Comparison of ENCODE assay signal across 8 mouse cellular contexts in genomic region chr19:10948416-10948815, GRCm38 (mm10). TPM values are rescaled to one million over a fixed set of nuclear protein-coding genes. Genes with fewer than 3 reads are reported as not detected.
DNase-seq lines count a peak whose midpoint lies in the region; ATAC-seq and TF ChIP-seq lines count a peak whose summit lies in the region.

No protein-coding gene starts in this region.

- no peak for ATAC-seq in G1E (ENCODE audit: extremely low read depth, insufficient number of reproducible peaks, low FRiP score, poor library complexity, severe bottlenecking)
- ATAC-seq in embryonic facial prominence, embryonic 13.5 days (ENCODE audit: insufficient number of reproducible peaks, insufficient read depth, low FRiP score, low TSS enrichment, low read depth) = no peak
- ATAC-seq in intestine, embryonic 15.5 days = no peak
- no peak; the same call in 1 of the 2 replicates for ATAC-seq in midbrain, embryonic 16.5 days

- intact Hi-C loops in left cerebral cortex, adult 2 months (cut with DNase I) = no loop called here

- peak overlapping the region; percentile 91 for H3K9ac ChIP-seq in embryonic facial prominence, embryonic 13.5 days
- H3K9ac ChIP-seq in intestine, embryonic 15.5 days = peak overlapping the region; percentile 83
- H3K9ac ChIP-seq in midbrain, embryonic 16.5 days (ENCODE audit: low read depth, low read length) = peak overlapping the region; percentile 85

- H3K27ac ChIP-seq in left cerebral cortex, adult 2 months = no peak overlapping the region
- H3K27ac ChIP-seq in embryonic facial prominence, embryonic 13.5 days = no peak overlapping the region
- H3K27ac ChIP-seq in intestine, embryonic 15.5 days = 0 out of 2 replicates have a peak overlapping the region, but pooled peaks have one; percentile 4
- H3K27ac ChIP-seq in midbrain, embryonic 16.5 days (ENCODE audit: low read length) = no peak overlapping the region

- TF ChIP-seq CTCF in left cerebral cortex, adult 2 months (IDR thresholded peaks at IDR 0.05) = no peak
- no peak for TF ChIP-seq CTCF in G1E (IDR thresholded peaks at IDR 0.05; ENCODE audit: low read depth, low read length)

- H3K4me1 ChIP-seq in G1E (ENCODE audit: insufficient read depth, low read depth, low read length) = peaks cover 28% of the 10 kb centered on the region
- H3K4me1 ChIP-seq in embryonic facial prominence, embryonic 13.5 days = peaks cover 34% of the 10 kb centered on the region
- peaks cover 25% of the 10 kb centered on the region for H3K4me1 ChIP-seq in intestine, embryonic 15.5 days (replicated peaks)
- peaks cover 28% of the 10 kb centered on the region for H3K4me1 ChIP-seq in midbrain, embryonic 16.5 days (ENCODE audit: control insufficient read depth, insufficient read depth, low read length)

- H3K4me2 ChIP-seq in embryonic facial prominence, embryonic 13.5 days = peak overlapping the region; percentile 100
- peak overlapping the region; percentile 83 for H3K4me2 ChIP-seq in intestine, embryonic 15.5 days (replicated peaks)
- peak overlapping the region; percentile 100 for H3K4me2 ChIP-seq in midbrain, embryonic 16.5 days (ENCODE audit: low read length)

- H3K9me3 ChIP-seq in G1E (replicated peaks) = no peaks in the 10 kb centered on the region
- H3K9me3 ChIP-seq in embryonic facial prominence, embryonic 13.5 days = no peaks in the 10 kb centered on the region
- no peaks in the 10 kb centered on the region for H3K9me3 ChIP-seq in intestine, embryonic 15.5 days
- no peaks in the 10 kb centered on the region for H3K9me3 ChIP-seq in midbrain, embryonic 16.5 days (replicated peaks; ENCODE audit: control insufficient read depth, low read length, poor library complexity, severe bottlenecking)

- H3K27me3 ChIP-seq in G1E (ENCODE audit: insufficient read depth, low read length) = peaks cover 15% of the 10 kb centered on the region
- H3K27me3 ChIP-seq in embryonic facial prominence, embryonic 13.5 days = no peaks in the 10 kb centered on the region
- no peaks in the 10 kb centered on the region for H3K27me3 ChIP-seq in intestine, embryonic 15.5 days (replicated peaks)
- H3K27me3 ChIP-seq in midbrain, embryonic 16.5 days (ENCODE audit: control insufficient read depth, insufficient read depth, low read depth, low read length) = no peaks in the 10 kb centered on the region

- peak overlapping the region; percentile 84 for H3K4me3 ChIP-seq in left cerebral cortex, adult 2 months
- H3K4me3 ChIP-seq in G1E (ENCODE audit: low read depth, low read length) = peak overlapping the region; percentile 89
- peak overlapping the region; percentile 69 for H3K4me3 ChIP-seq in embryonic facial prominence, embryonic 13.5 days
- peak overlapping the region; percentile 56 for H3K4me3 ChIP-seq in intestine, embryonic 15.5 days (replicated peaks)
- peak overlapping the region; percentile 69 for H3K4me3 ChIP-seq in midbrain, embryonic 16.5 days (ENCODE audit: low read depth, low read length)

- peak in 1 of 2 experiments; percentile 24 for DNase-seq in left cerebral cortex, adult 2 months (ENCODE audit: extremely low spot score in 1 of 2, low spot score in 2 of 2)
- no peak for DNase-seq in left cerebral cortex, adult 8-10 months (ENCODE audit: low spot score in 2 of 2)
- no peak for DNase-seq in G1E (ENCODE audit: low spot score)
- DNase-seq in frontal cortex, postnatal 25 days (ENCODE audit: low spot score in 2 of 2) = no peak
- DNase-seq in layer of hippocampus, postnatal 14 days (ENCODE audit: low spot score in 2 of 2) = no peak

- peaks cover 42% of the 10 kb centered on the region for H3K36me3 ChIP-seq in G1E (replicated peaks)
- H3K36me3 ChIP-seq in embryonic facial prominence, embryonic 13.5 days = peaks cover 27% of the 10 kb centered on the region
- peaks cover 19% of the 10 kb centered on the region for H3K36me3 ChIP-seq in intestine, embryonic 15.5 days
- H3K36me3 ChIP-seq in midbrain, embryonic 16.5 days (ENCODE audit: control insufficient read depth, insufficient read depth, low read length) = peaks cover 16% of the 10 kb centered on the region

- WGBS in embryonic facial prominence, embryonic 13.5 days = under 1% methylated on average over 20 of the region's 20 CpGs
- WGBS in intestine, embryonic 15.5 days = 1% methylated on average over 20 of the region's 20 CpGs
- under 1% methylated on average over 20 of the region's 20 CpGs for WGBS in midbrain, embryonic 16.5 days

RNA-seq across cellular contexts. Expression of gene Ccdc86, which starts 0.7 kb away (rescaled TPM):
- total RNA-seq in left cerebral cortex, adult 2 months (2021) = 10 to 100 TPM in 1 of 2 experiments, 1 to 10 TPM in 1; 7.8 to 10.6 TPM
- 1 to 10 TPM; 7.2 to 8.2 (median 7.7) TPM for total RNA-seq in left cerebral cortex, adult 8-10 months (2022)
- 18.8 and 21.2 TPM in 2 replicates for total RNA-seq in G1E (2014; fragmentation: Nextera tagmentation)
- total RNA-seq in G1E (2017) = 10.0 and 10.1 TPM in 2 replicates
- 45.7 and 51.6 TPM in 2 replicates for polyA plus RNA-seq in G1E (2012)
- 27.4 and 31.6 TPM in 2 replicates for polyA plus RNA-seq in embryonic facial prominence, embryonic 13.5 days (2015; fragmentation: Nextera tagmentation; extraction: Ambion mirVana)
- 29.0 and 29.5 TPM in 2 replicates for polyA plus RNA-seq in intestine, embryonic 15.5 days (2015; fragmentation: Nextera tagmentation; extraction: Ambion mirVana)
- 12.8 and 13.5 TPM in 2 replicates for polyA plus RNA-seq in midbrain, embryonic 16.5 days (2015; fragmentation: Nextera tagmentation; extraction: Ambion mirVana)
- 1 to 10 TPM; 8.9 to 9.5 TPM for total RNA-seq in layer of hippocampus, postnatal 14 days (2021)

RNA-seq across cellular contexts. Expression of gene Ptgdr2, which starts 11.5 kb away (rescaled TPM):
- under 1 TPM; 0.14 to 0.30 TPM for total RNA-seq in left cerebral cortex, adult 2 months (2021)
- total RNA-seq in left cerebral cortex, adult 8-10 months (2022) = under 1 TPM in 2 of 4 experiments, not detected in 2; 0.17 to 0.19 TPM
- total RNA-seq in G1E (2014; fragmentation: Nextera tagmentation) (not detected in 2 replicates), G1E (2017) (0.12 TPM in 1 of 2 replicates, not detected in the other)
- not detected in 2 replicates for polyA plus RNA-seq in G1E (2012)
- polyA plus RNA-seq in embryonic facial prominence, embryonic 13.5 days (2015; fragmentation: Nextera tagmentation; extraction: Ambion mirVana) = 0.10 TPM in 1 of 2 replicates, not detected in the other
- 0.05 and 0.06 TPM in 2 replicates for polyA plus RNA-seq in intestine, embryonic 15.5 days (2015; fragmentation: Nextera tagmentation; extraction: Ambion mirVana)
- 0.09 and 0.14 TPM in 2 replicates for polyA plus RNA-seq in midbrain, embryonic 16.5 days (2015; fragmentation: Nextera tagmentation; extraction: Ambion mirVana)
- total RNA-seq in layer of hippocampus, postnatal 14 days (2021) = under 1 TPM; 0.29 to 0.32 TPM

RNA-seq across cellular contexts. Expression of gene Ms4a10, which starts 26.1 kb away (rescaled TPM):
- not detected for total RNA-seq in left cerebral cortex, adult 2 months (2021)
- total RNA-seq in left cerebral cortex, adult 8-10 months (2022) = not detected
- total RNA-seq in G1E (2014; fragmentation: Nextera tagmentation) (not detected in 2 replicates), G1E (2017) (not detected in 2 replicates)
- 0.05 TPM in 1 of 2 replicates, not detected in the other for polyA plus RNA-seq in G1E (2012)
- polyA plus RNA-seq in embryonic facial prominence, embryonic 13.5 days (2015; fragmentation: Nextera tagmentation; extraction: Ambion mirVana) = not detected in 2 replicates
- 37.4 and 51.1 TPM in 2 replicates for polyA plus RNA-seq in intestine, embryonic 15.5 days (2015; fragmentation: Nextera tagmentation; extraction: Ambion mirVana)
- polyA plus RNA-seq in midbrain, embryonic 16.5 days (2015; fragmentation: Nextera tagmentation; extraction: Ambion mirVana) = not detected in 2 replicates
- not detected for total RNA-seq in layer of hippocampus, postnatal 14 days (2021)

RNA-seq across cellular contexts. Expression of gene Zp1, which starts 28.0 kb away (rescaled TPM):
- total RNA-seq in left cerebral cortex, adult 2 months (2021) = not detected
- 1 to 10 TPM in 1 of 4 experiments, under 1 TPM in 1, not detected in 2; 0.19 to 1.5 TPM for total RNA-seq in left cerebral cortex, adult 8-10 months (2022)
- total RNA-seq in G1E (2014; fragmentation: Nextera tagmentation) (not detected in 2 replicates), G1E (2017) (not detected in 2 replicates)
- 0.03 TPM in 1 of 2 replicates, not detected in the other for polyA plus RNA-seq in G1E (2012)
- not detected in 2 replicates for polyA plus RNA-seq in embryonic facial prominence, embryonic 13.5 days (2015; fragmentation: Nextera tagmentation; extraction: Ambion mirVana)
- not detected in 2 replicates for polyA plus RNA-seq in intestine, embryonic 15.5 days (2015; fragmentation: Nextera tagmentation; extraction: Ambion mirVana)
- polyA plus RNA-seq in midbrain, embryonic 16.5 days (2015; fragmentation: Nextera tagmentation; extraction: Ambion mirVana) = 0.58 and 0.89 TPM in 2 replicates
- total RNA-seq in layer of hippocampus, postnatal 14 days (2021) = not detected

RNA-seq across cellular contexts. Expression of gene Ms4a15, which starts 44.6 kb away (rescaled TPM):
- not detected for total RNA-seq in left cerebral cortex, adult 2 months (2021)
- total RNA-seq in left cerebral cortex, adult 8-10 months (2022) = 1 to 10 TPM in 1 of 4 experiments, not detected in 3; 1.1 TPM
- total RNA-seq in G1E (2014; fragmentation: Nextera tagmentation) (not detected in 2 replicates), G1E (2017) (0.29 TPM in 1 of 2 replicates, not detected in the other)
- 0.29 TPM in 1 of 2 replicates, not detected in the other for polyA plus RNA-seq in G1E (2012)
- not detected in 2 replicates for polyA plus RNA-seq in embryonic facial prominence, embryonic 13.5 days (2015; fragmentation: Nextera tagmentation; extraction: Ambion mirVana)
- polyA plus RNA-seq in intestine, embryonic 15.5 days (2015; fragmentation: Nextera tagmentation; extraction: Ambion mirVana) = 0.21 and 0.28 TPM in 2 replicates
- polyA plus RNA-seq in midbrain, embryonic 16.5 days (2015; fragmentation: Nextera tagmentation; extraction: Ambion mirVana) = not detected in 2 replicates
- not detected for total RNA-seq in layer of hippocampus, postnatal 14 days (2021)
